Mouse (Mus musculus): ENCODE results near the gene Atp2b2. TPM values are rescaled to one million over a fixed set of nuclear protein-coding genes. Genes with fewer than 3 reads are reported as not detected.

Atp2b2 gene
- total RNA-seq, 4 experiments from 2014 or later: 564 to 646 (median 592) TPM

DNA sequence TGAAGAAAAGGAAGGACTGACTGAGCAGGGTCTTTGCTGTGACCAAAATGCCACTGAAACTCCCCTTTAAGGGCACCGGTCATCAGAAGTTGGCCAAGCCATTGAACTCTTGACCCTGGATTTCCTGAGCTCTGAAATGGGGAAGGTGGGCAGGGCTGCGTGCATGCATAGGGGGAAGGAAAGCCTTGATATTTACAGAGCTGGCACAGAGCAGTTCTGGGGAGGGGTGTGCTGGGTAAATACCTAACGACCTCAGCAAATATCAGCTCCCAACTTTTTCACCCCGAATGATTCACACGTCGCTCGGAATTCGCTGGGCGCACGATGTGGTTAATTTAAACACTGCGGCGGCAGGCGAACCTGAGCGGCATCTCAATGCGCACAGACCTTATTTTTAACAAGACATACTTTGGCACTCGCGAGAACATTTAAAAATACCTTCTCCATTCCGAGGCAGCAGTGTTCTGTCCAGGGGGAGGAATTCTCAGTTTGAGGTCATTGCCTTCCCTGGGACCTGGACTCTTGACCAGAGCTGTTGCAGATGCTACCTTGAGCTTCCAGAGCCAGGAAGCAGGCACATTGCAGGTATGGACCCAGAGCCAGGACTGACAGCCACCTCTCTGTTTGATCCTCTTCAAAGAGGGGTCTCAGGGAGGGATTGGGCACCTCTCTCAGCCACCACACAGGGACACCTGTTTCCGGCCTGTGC, 85.0 kb downstream of the Atp2b2 start:
- no peak for DNase-seq (ENCODE audit: low spot score in 2 of 2)

DNA sequence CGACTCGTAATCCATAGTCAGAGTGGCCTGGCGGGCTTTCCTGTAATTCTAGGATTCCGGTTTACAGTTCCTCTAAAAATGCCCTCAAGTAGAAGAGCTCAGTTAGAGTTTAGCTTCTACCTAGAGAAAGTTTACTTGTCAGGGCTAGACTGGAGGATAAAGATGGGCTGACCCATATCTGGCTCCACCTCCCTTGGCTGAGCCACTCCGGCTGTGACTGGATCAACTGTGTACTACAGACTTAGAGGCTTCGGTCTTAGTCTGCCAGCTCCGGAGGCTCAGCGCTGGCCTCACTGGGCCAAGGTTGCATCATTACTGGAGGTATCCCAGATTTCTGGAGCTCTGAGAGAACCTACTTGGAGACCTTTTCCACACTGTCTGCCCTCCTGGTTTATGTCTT, 94.9 kb downstream of the Atp2b2 start:
- DNase-seq (ENCODE audit: low spot score in 2 of 2): no peak

DNA sequence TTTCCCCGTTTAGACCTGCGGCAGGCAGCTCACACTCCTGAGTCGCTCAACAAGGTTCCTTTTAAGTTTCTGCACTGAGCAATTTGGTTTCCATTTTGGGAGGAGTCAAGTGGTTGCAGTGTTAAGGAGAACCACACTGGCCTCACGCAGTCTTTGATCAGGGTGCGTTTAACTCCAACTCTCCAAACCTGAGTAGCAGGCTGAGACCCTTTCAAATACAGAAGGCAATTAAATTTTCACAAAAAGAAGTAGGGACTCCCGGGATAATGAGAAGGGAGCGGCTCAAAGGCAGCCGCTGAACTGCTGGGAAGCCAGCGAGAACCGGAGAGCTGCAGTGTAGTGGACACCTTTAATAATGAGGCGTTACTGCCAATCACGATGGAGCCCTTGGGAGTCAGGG, 100.1 kb downstream of the Atp2b2 start:
- no peak for DNase-seq (ENCODE audit: low spot score in 2 of 2)

DNA sequence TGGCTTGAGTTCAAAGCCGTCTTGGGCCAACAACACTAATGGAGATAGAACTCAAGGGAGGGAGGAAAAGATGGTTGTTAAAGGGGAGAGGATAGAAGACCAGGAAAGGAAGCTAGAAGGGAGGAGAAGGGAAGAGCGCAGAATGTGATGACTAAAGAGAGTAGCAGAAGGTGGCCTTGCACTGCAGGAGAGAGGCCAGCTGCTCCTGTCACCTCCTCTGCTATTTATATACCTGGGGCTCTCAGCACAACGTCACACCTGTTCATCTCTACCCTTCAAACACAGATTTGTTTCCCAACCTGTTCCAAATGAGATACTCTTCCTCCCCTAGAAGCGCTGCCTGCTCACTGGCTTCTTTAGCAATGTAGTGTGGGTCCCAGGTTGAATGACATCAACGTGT, 101.1 kb downstream of the Atp2b2 start:
- no peak for DNase-seq (ENCODE audit: low spot score in 2 of 2)

DNA sequence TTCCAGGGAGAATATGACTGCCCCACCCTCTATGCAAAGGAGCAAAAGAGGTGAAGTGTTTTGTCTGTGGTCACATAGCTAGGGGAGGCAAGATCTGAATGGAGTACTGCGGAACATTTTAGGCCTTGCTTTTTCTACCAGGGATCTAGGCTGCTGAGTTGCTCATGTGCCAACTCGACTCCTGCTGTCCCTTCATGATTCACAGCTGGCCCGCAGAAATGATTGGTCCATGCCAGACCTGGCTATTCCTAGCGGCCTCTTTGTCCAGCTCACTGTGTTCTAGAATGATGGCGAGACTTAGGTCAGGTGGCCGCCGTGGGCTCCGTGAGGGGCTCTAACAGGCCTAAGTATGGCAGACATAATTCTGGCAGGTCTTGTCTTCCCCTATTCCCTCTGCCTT, 103.0 kb downstream of the Atp2b2 start:
- DNase-seq (ENCODE audit: low spot score in 2 of 2): peak in 1 of 2 experiments; percentile 15

DNA sequence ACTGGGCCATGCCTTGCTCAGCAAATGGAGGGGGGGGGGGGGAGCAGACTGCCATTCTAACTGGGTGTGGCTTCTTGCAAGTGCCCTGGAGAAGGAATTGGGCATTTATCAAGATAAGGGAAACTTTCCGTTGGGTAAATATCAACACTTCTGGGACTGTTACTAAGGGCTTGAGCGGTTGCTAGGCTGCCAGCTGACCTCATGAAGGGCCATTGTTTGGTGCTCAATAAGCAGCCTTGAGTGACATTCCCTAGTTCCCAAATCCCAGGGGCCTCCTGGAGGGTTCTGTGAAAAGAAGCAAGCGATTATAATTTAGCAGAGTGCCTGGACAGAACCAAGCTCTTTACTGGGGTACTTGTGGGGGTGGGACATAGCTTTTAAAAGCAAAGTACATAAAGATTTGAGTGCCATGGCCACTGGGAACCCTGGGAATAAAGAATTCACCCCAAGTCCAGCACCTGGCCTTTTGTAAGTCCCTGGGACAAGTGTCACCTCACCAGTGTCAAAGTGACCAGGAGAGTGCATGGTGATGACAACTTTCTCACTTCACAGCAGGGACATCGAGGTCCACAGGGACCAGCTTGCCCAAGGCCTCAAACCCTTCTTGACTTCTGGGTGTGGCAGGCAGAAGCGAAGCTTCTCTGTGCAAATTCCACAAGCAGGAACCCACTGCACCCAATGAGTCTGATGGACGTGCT, 105.5 kb downstream of the Atp2b2 start:
- no peak for DNase-seq (ENCODE audit: low spot score in 2 of 2)

DNA sequence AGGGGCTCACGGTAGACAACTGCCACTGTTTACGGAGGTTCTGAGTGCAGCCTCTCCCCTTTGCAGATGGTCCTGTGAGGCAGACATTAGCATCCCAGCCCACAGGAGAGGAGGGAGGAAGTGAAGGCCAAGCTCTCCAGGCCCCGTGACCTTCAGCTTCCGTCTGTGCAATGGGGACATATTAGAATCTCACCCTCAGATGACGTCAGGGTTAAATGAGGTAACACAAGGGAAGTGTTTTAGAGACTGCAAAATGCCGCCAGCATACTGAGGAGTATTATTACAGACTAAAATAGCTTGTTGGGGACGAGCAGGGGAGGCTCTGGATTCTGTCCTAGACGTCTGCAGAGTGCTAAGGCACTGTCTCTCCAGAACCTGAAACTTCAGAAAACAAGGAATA, 106.3 kb downstream of the Atp2b2 start:
- DNase-seq (ENCODE audit: low spot score in 2 of 2): no peak

DNA sequence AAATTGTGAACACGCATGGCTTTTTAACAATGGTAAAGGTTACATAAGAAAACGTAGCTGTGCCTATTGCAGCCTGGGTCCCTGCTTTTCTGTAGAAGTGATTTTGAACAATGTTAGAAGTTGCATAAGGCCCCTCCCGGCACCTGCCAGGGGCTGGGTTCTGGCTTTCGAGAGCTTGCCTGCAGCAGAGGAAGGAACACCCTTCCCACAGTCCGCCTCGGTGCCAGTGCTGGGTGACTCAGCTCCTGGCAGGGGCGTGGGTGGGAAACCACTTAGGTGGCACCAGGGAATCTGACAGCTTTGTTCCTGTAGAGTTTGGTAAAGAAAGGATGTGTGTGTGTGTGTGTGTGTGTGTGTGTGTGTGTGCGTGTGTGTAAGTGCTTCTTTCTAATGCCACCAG, 107.7 kb downstream of the Atp2b2 start:
- DNase-seq (ENCODE audit: low spot score in 2 of 2): peak; percentile 76 to 98

DNA sequence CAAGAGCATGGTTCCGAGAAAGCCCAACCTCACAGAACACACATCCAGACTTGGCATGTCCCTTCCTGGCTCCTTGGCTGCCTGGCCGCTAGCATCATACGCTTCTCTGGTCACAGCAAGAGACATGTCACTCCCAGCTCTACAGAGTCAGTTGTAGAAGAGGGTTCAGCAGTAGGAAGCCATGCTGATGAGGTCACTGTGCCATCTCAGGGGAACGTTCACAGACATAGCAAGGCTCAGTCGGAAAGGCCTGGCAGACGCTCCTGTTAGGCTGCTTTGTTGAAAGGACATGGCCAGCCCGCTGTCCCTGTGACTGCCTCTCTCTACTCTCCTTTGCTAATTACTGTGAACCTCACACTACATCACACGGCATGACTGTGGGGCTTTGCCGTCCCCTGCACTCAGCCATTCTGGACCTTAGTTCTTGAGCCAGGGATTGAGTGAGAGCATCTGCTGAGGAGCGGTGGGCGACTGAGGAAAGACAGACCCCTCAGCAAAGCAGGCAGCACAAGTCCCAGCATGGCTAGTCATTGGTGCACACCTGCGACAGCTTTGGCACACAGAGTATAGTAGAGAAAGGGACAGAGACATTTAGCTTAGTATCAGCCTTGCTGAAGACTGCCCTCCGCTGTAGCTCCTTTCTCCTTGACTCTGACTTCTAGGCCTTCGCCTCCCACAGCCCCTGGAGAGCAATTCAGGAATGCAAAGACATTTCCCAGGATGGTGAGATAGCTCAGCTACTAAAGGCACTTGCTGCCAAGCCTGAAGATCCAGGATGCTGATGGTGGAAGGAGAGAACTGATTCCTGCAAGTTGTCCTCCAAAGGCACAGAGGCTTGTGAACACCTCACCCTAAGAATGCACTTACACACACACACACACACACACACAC, 108.9 kb downstream of the Atp2b2 start:
- no peak for DNase-seq (ENCODE audit: low spot score in 2 of 2)

DNA sequence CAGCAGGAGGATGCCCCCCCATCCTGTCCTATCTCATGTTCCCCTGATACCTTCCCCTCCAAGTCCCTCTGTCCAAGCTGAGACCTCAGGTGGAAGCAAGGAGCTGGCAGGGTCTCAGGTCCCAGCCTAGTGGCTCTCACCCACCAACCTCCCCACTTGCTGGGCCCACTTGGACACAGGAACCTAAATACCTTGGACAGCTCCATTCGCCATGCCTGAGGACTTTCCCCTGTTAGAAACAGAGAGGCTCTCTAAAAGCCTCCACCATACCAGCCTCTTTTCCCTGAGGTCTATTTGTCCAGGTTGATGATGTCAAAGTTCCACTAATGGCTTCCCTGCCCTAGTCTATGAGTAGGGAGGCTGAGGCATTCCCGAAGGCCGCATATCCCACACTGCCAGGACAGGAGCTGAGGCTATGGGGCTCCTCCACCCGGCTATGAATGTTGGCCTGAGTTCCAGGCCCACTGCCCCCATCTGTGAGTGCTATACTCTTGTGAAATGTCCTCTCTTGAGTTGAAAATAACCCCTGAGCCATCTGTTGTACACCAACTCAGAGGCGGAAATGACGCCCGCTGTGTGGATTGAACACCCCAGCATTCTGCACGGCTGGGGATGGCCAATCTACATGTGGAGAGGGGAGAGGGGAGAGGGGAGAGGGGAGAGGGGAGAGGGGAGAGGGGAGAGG, 113.1 kb downstream of the Atp2b2 start:
- DNase-seq (ENCODE audit: low spot score in 2 of 2): peak in 1 of 2 experiments; percentile 72

DNA sequence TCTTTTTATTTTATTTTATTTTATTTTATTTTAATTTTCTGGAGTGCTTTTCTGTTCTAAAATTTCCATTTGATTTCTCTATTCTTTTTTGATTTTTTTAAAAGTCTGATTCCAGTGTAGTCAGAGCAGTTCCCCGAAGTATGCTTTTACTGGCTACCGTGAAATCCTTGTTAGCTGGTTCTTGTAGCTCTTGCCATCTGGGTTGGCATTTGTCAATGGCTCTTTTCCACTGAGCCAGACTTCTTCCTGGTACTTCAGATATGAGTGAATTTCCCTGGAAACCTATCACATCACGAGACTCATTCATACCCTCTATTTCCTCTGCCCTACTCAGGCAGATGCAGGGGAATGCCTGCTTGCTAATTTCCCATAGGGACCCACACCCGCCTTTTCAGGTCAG, 119.2 kb downstream of the Atp2b2 start:
- no peak for DNase-seq (ENCODE audit: low spot score in 2 of 2)

DNA sequence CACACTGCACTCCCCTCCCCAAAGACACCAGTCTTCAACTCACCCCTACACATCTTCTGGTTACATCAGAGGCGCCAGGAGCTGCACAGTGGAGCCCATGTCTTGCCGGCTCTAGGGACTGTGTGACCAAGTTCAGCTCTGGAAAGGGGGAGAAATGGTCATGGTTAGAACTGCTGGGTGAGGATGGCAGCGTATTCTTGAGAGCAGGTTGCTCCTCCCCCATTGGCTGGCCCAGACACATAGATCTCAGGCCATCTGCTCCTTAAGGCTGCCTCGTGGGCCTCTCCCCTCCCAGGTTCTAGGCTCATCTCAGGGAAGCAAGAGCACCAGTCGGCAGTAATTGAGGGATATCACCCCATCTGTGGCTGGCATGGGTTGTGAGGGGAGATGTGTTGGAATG, 121.9 kb downstream of the Atp2b2 start:
- no peak for DNase-seq (ENCODE audit: low spot score in 2 of 2)

DNA sequence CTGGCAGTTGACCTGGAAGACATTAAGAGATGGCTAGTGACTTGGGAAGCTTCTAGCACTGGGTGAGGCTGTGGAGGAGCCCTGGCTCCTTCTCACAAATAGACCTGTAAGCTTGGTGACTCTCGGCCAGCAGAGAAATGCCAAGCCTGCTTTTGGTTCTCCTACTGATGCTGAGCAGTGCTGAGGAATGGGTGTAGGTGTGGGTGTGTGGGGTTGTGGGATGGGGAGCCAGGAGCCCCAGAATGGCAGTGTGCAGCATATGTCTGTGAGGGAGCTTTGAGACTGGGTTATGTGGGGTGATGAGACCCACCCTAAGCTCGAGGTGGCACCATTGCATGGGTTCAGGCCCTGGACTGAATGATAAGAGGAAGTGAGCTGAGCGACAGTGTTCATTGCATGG, 129.7 kb downstream of the Atp2b2 start:
- no peak for DNase-seq (ENCODE audit: low spot score in 2 of 2)

DNA sequence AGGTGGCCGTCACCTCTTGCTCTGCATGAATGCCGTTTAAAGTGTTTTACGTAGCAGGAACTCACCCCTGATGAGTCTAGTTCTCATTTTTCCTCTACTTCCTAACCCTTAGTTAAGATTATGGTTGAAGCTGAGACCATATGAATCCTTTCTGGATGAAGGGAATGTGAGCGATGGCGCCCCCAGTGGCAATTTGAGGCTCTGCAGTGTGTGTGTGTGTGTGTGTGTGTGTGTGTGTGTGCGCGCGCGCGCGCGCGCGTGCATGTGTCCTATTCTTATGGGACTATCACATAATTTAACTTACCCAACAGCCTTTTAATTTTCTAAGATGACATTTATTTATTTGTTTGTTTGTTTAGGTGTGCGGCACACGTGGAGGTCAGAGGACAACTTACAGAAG, 131.3 kb downstream of the Atp2b2 start:
- DNase-seq (ENCODE audit: low spot score in 2 of 2): no peak

DNA sequence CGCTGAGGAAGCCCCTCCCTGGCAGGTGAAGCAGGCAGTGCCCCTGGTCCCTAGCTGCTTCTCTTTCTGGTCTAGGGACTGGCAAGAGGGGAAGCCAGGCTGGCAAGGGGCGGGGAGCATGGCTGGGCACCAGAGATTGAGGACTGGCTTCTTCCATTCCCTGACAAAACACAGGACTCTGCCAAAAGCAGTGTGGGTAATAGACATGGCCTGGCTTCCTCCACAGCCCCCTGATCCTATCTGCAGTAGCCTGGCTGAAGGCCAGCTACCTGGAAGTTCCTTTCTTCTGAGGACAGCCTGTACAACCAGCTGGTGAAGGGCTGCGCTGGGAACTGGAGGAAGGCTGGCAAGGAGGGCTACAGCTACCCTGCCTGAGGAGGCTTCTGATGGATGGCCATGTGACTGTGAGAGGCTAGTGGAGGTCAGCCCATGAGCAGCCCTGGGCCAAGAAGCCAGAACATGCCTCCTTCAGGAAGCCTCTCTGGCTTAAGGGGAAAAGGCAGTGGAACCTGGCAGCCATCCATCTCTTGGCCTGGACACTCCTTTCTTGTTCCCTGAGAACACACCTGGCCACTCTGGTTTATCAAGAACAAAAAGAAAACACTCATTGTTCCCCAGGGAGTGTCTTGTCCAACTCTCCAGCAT, 131.9 kb downstream of the Atp2b2 start:
- no peak for DNase-seq (ENCODE audit: low spot score in 2 of 2)

DNA sequence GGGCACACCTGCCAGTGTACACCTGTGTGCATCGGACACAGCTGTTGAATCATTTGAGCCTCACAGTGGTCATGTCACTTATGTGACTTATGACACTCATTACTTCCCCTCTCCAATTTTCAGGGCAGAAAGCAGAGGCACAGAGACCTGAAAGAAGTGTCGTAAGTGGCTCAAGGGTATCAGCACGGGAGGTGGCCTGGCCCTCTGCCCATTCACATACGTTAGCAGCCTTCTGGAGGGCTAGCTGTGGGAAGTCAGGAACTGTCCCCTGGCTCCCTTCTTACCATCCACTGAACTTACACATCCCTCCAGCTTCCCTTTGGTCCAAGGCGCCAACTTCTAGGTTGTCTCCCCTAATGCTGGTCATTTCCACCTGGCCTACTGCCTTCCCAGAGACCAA, 132.6 kb downstream of the Atp2b2 start:
- no peak for DNase-seq (ENCODE audit: low spot score in 2 of 2)

DNA sequence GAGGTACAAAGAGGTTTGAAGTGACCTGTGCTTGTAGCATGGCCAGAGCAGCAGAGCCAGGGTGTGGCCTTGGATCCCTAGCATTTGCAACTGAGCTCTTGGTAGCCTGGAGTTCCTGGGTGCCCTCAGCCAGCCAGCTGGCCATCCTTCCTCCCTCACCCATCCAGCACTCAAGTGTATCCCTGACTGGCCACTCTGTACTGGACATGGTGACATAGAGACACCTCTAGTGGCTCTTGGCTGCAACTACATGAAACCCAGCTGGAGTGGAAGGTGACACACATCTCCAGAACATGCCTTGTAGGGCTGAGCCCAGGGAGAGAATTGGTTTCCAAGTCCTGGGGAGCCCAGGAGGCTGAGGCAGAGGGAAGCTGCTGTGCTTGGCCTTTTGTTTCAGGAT, 134.3 kb downstream of the Atp2b2 start:
- no peak for DNase-seq (ENCODE audit: low spot score in 2 of 2)

DNA sequence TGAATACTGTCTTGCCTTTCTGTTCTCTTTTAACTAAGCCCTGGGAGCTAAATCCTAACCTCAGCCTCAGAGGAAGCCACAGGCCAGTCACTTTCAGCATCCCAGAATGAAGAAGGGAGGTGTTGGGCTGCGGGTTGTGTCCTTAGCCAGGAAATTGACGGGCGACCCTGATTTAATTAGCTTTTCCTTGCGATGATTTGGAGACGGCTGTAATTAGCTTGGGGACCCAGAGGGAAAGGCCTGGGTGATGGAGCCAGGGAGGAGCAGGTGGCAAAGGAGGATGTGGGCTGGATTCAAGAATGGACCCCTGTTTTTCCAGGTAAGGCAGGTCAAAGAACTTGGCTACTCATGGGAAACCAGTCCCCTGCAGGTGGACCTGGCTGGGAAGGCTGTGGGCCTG, 138.0 kb downstream of the Atp2b2 start:
- DNase-seq (ENCODE audit: low spot score in 2 of 2): no peak

DNA sequence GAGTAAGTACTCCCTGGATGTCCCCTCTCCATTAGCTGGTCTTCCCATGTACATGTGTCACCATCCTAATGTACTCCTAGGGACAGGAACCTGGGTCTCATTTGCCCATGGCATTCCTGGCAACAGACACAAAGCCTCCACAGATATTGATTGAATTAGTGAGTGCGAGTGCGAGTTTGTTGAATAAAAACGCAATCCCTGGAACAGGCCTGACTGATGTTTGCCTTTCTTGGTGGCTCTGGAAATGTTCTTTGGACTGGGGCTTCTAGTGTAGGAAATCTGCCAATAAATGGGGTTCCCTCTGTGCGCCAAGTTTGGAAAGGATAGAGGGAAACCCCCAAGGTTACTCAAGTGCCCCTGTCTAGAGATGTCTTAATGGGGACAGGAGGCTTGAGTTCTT, 146.4 kb downstream of the Atp2b2 start:
- DNase-seq (ENCODE audit: low spot score in 2 of 2): no peak

DNA sequence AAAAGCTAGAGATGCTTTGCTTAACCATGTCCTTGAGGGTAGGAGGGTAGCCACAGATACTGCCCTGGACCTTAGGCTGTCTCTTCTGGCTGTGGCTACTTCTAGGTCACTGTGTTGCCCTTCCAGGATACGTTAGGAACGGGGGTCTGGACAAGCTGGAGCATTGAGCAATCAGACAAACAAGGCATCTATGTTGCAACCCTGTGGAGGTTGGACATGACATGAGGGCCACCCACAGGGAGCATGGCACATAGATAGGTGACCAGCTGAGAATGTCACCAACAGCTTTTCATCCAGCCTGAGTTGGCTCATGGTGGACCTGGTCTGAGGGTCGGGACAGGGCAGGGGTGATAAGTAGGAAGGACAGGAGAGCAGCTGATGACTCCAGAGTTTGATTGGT, 148.4 kb downstream of the Atp2b2 start:
- no peak for DNase-seq (ENCODE audit: low spot score in 2 of 2)

DNA sequence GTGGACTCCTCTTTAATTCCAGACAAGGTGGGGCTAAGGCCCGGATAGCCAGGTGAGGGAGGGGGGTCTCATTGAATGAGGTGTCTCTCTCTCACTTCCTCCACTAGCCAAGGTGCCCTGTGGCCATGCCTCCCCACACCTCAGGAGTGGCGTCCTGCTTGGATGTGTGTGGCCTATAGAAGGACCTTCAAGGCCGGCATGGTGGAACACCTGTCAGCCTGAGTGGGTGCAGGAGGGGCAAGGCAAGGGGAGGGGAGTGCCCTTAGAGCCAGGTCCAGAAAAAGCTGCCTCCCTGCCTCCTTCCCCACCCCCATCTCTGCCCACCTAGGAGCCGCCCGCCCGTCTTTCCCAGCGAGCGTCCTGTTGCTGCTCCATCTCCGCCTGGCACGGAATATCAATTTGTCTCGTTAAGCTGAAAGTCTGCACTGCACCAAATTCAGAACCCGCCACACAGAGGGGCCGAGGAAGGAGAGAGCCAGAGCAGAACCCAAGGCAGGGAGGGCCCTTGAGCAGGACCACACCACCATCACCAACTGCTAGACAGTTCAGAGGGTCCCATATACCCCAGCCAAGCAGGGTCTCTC, 150.2 kb downstream of the Atp2b2 start:
- no peak for DNase-seq (ENCODE audit: low spot score in 2 of 2)

Data from left cerebral cortex, adult 8-10 months (tissue).